Mouse (Mus musculus) hindbrain, embryonic 11.5 days (tissue): ENCODE data around the gene Rab11fip4. TPM values are rescaled to one million over a fixed set of nuclear protein-coding genes. Genes with fewer than 3 reads are reported as not detected.

Experiments
- microRNA counts: library from miRNA; unstranded; fragments of <30 nt; microRNA quantifications from one replicate; lab custom pipeline; 2015
- polyA plus RNA-seq: library from polyadenylated mRNA; unstranded; fragments of >200 nt; fragmentation: Nextera tagmentation; extraction: Ambion mirVana; gene quantifications from 2 replicates; pipeline ENCODE4 v1.2.1, GENCODE M21; 2014

The Rab11fip4 gene
- polyA plus RNA-seq, 1 experiment from 2014 or later = 11.5 TPM

MicroRNAs within 50 kb of the gene (microRNA counts, 519-probe panel; counts per million panel counts)
- not detected for microRNA mmu-miR-193 (lab: Ali Mortazavi, UCI)
- microRNA mmu-miR-365 (lab: Ali Mortazavi, UCI) = 4,210 counts per million, percentile 42 among the panel's probes with 10 or more counts

Other genes starting within 250 kb of the Rab11fip4 start
- 0.32 and 0.73 TPM in 2 replicates for gene Omg, start 87.1 kb upstream of the Rab11fip4 start, polyA plus RNA-seq
- gene Evi2b, start 67.5 kb upstream of the Rab11fip4 start, polyA plus RNA-seq = 0.20 and 1.1 TPM in 2 replicates
- gene Evi2, start 60.6 kb upstream of the Rab11fip4 start, polyA plus RNA-seq = 0.74 and 2.1 TPM in 2 replicates
- gene Evi2a, start 60.6 kb upstream of the Rab11fip4 start, polyA plus RNA-seq = 2.2 and 3.1 TPM in 2 replicates